Mouse (Mus musculus) kidney, adult 2 months (tissue): ENCODE data around the gene 4930519G04Rik.

Source experiments
- CTCF ChIP-seq: fragments of 200-500 bp; conservative IDR thresholded peaks from 2 replicates; pipeline ENCODE4 v1.5.1; 2011; ENCODE audit warnings: low read depth, mild to moderate bottlenecking, control low read depth, low read length, moderate library complexity, mixed read lengths; ENCODE audit not compliant: insufficient read depth, insufficient read length
- POLR2A ChIP-seq: fragments of 200-500 bp; IDR thresholded peaks from one replicate; pipeline ENCODE4 v1.6.1; 2011; ENCODE audit warnings: low read depth, low read length, control low read depth

DNA sequence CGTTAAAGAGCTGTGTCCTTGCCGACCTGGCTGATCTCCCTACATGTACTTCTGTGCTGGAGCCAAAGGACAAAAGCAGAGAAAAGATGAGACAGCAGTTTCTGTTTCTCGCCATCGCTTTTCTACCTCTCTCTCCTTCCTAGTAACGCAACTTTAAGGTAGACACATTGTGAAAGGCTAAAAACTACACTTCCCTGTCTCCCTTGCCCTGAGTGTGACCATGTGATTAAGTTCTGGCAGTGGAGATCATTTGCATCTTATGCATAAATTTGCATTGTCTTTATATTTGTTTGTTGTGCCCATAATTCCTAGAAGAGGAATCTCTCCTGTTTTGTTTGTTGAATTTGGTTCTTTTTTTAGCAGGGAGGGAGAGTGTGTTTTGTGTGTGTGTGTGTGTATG lies 62.4 kb downstream of the 4930519G04Rik start:
- TF ChIP-seq CTCF (no peak), POLR2A (no peak)
